Mouse (Mus musculus) spleen, embryonic (tissue): Measurements from ENCODE around the gene Brsk1.

Experiments
- CTCF ChIA-PET: fragments of 350-600 bp; sonication (Branson Sonifier 250); formaldehyde crosslinking; loops from one replicate; lab custom pipeline; 2022; lab: Charles Lee

Brsk1 gene

GRCm38 (mm10) chr7:4739041-4739543 is 48.7 kb downstream of the Brsk1 start:
- CTCF ChIA-PET: interaction anchor here (1.5 kb wide), 1 partner anchor 54 kb away, joined by 4 read pairs; the partner anchor contains the start of gene Rpl28

GRCm38 (mm10) chr7:4739544-4740275 is 49.3 kb downstream of the Brsk1 start, which contains the start of gene Kmt5c:
Gene Kmt5c, plus strand, starts transcription at chr7:4740115.
- CTCF ChIA-PET: interaction anchor here (0.9 to 1.5 kb wide), 2 partner anchors 26 to 53 kb away, joined by 3 to 4 read pairs; partner anchors contain the start of gene Rpl28

GRCm38 (mm10) chr7:4740309-4740727 is 49.9 kb downstream of the Brsk1 start:
- CTCF ChIA-PET: interaction anchor here (0.9 kb wide), 1 partner anchor 26 kb away, joined by 3 read pairs; no protein-coding TSS in a partner anchor

- CTCF ChIA-PET: no interaction called here
Measured at GRCm38 (mm10) chr7:4741151-4741550, 50.7 kb downstream of the Brsk1 start.

- CTCF ChIA-PET: no interaction called here
Measured at GRCm38 (mm10) chr7:4741672-4742481, 51.5 kb downstream of the Brsk1 start.

GRCm38 (mm10) chr7:4742482-4742819 is 52.0 kb downstream of the Brsk1 start:
- CTCF ChIA-PET: no interaction called here

- CTCF ChIA-PET: no interaction called here
Measured at GRCm38 (mm10) chr7:4743354-4743753, 53.0 kb downstream of the Brsk1 start.

- CTCF ChIA-PET: no interaction called here
Measured at GRCm38 (mm10) chr7:4744886-4745285, 54.5 kb downstream of the Brsk1 start.

GRCm38 (mm10) chr7:4746326-4746980 is 56.0 kb downstream of the Brsk1 start:
- CTCF ChIA-PET: no interaction called here

GRCm38 (mm10) chr7:4747156-4747899 is 56.9 kb downstream of the Brsk1 start:
- CTCF ChIA-PET: interaction anchor here (0.6 kb wide), 1 partner anchor 309 kb away, joined by 3 read pairs; no protein-coding TSS in a partner anchor

GRCm38 (mm10) chr7:4748321-4748720 is 57.9 kb downstream of the Brsk1 start:
- CTCF ChIA-PET: no interaction called here

GRCm38 (mm10) chr7:4749169-4749568 is 58.8 kb downstream of the Brsk1 start:
- CTCF ChIA-PET: no interaction called here

GRCm38 (mm10) chr7:4751971-4752820 is 61.8 kb downstream of the Brsk1 start:
- CTCF ChIA-PET: interaction anchor here (0.6 kb wide), 1 partner anchor 188 kb away, joined by 3 read pairs; no protein-coding TSS in a partner anchor

GRCm38 (mm10) chr7:4752821-4753570 is 62.6 kb downstream of the Brsk1 start, which contains the start of gene Cox6b2:
Gene Cox6b2, minus strand, starts transcription at chr7:4753094.
- CTCF ChIA-PET: interaction anchor here (0.6 kb wide), 1 partner anchor 187 kb away, joined by 3 read pairs; no protein-coding TSS in a partner anchor

GRCm38 (mm10) chr7:4759670-4760069 is 69.3 kb downstream of the Brsk1 start:
- CTCF ChIA-PET: no interaction called here

- CTCF ChIA-PET: interaction anchor here (0.6 kb wide), 2 partner anchors 9 to 16 kb away, joined by 3 to 5 read pairs; no protein-coding TSS in a partner anchor
Measured at GRCm38 (mm10) chr7:4764946-4765710, 74.7 kb downstream of the Brsk1 start.
